Mouse (Mus musculus) intestine, postnatal 0 days (tissue): ENCODE results near the gene Zfp40. TPM values are rescaled to one million over a fixed set of nuclear protein-coding genes. Genes with fewer than 3 reads are reported as not detected.
A peak's percentile ranks its signal among the peaks of the same experiment; 100 is the strongest.
"Not testable (repeated sequence)": the region's sequence is repeated elsewhere in the genome, so short reads cannot be mapped to it uniquely, and the experiment has no call there.

ENCODE experiments used
- ATAC-seq: fragments of 200-750 bp; cut with Nextera tagmentation; 2 replicates; pipeline ENCODE4 v1.8.0; 2017; ENCODE audit warnings: mild to moderate bottlenecking, moderate TSS enrichment, moderate library complexity
- H3K27ac ChIP-seq: fragments of 300-500 bp; sonication (generic); 2 replicates; pipeline ENCODE4 v1.5.1; 2014; ENCODE audit warnings: mild to moderate bottlenecking, low read depth, low read length, moderate library complexity
- H3K27me3 ChIP-seq: fragments of 300-500 bp; sonication (generic); replicated peaks from 2 replicates; pipeline ENCODE4 v1.6.1; 2014; ENCODE audit warnings: low read length, mixed read lengths; ENCODE audit not compliant: control insufficient read depth, insufficient read depth
- H3K36me3 ChIP-seq: fragments of 300-500 bp; sonication (generic); 2 replicates; pipeline ENCODE4 v1.6.1; 2014; ENCODE audit warnings: mild to moderate bottlenecking, moderate library complexity; ENCODE audit not compliant: control insufficient read depth, insufficient read depth
- H3K4me1 ChIP-seq: fragments of 300-500 bp; sonication (generic); replicated peaks from 2 replicates; pipeline ENCODE4 v1.6.1; 2014; ENCODE audit warnings: antibody characterized with exemption, low read length, mixed read lengths; ENCODE audit not compliant: control insufficient read depth, insufficient read depth
- H3K4me2 ChIP-seq: fragments of 300-500 bp; sonication (generic); replicated peaks from 2 replicates; pipeline ENCODE4 v1.6.1; 2014; ENCODE audit warnings: low read depth, mild to moderate bottlenecking, moderate library complexity
- H3K4me3 ChIP-seq: fragments of 300-500 bp; sonication (generic); 2 replicates; pipeline ENCODE4 v1.5.1; 2014; ENCODE audit warnings: low read depth, low read length
- H3K9ac ChIP-seq: fragments of 300-500 bp; sonication (generic); 2 replicates; pipeline ENCODE4 v1.6.1; 2014; ENCODE audit warnings: mild to moderate bottlenecking, low read depth, low read length
- H3K9me3 ChIP-seq: fragments of 300-500 bp; sonication (generic); 2 replicates; pipeline ENCODE4 v1.6.1; 2016; ENCODE audit warnings: mixed run types; ENCODE audit not compliant: control insufficient read depth
- CTCF ChIP-seq: sonication (generic); IDR thresholded peaks from 2 replicates; pipeline ENCODE4 v1.5.1; 2016; ENCODE audit warnings: low read depth, mild to moderate bottlenecking, control low read depth, antibody characterized with exemption, moderate library complexity
- WGBS: fragments of 180-500 bp; shearing (Covaris S2); extraction: QIAGEN DNeasy Blood & Tissue Kit; methylation state at CpG from one replicate; pipeline ENCODE4 v1.1.7; 2014; 5-methylcytosine and 5-hydroxymethylcytosine counted together
- polyA plus RNA-seq: library from polyadenylated mRNA; unstranded; fragments of >200 nt; fragmentation: Nextera tagmentation; extraction: Ambion mirVana; gene quantifications from 2 replicates; pipeline ENCODE4 v1.2.1, GENCODE M21; 2015

Zfp40 gene
- polyA plus RNA-seq = 3.2 and 4.1 TPM in 2 replicates

- H3K36me3 ChIP-seq = no peaks in the 10 kb centered on the region
- TF ChIP-seq CTCF = no peak
- no peaks in the 10 kb centered on the region for H3K4me1 ChIP-seq
- ATAC-seq = peak; percentile 100
- no peaks in the 10 kb centered on the region for H3K27me3 ChIP-seq
- 3% methylated on average over 27 of the region's 27 CpGs for WGBS
- H3K27ac ChIP-seq = peak within 1 kb of the TSS; percentile 70
- peak within 1 kb of the TSS; percentile 50 for H3K9ac ChIP-seq
- peak within 1 kb of the TSS; percentile 84 for H3K4me2 ChIP-seq
- H3K4me3 ChIP-seq = peak within 1 kb of the TSS; percentile 70
- no peaks in the 10 kb centered on the region for H3K9me3 ChIP-seq
Measured at GRCm38 (mm10) chr17:23192453-23193379, at the start of gene Zfp40. Zfp40 (minus strand) TSS chr17:23193252.

- WGBS = 80% methylated on average over 2 of the region's 2 CpGs
- Histone ChIP-seq H3K4me3 (no peak overlapping the region), H3K27me3 (no peaks in the 10 kb centered on the region), H3K36me3 (no peaks in the 10 kb centered on the region), H3K4me2 (no peak overlapping the region), H3K4me1 (no peaks in the 10 kb centered on the region), H3K27ac (no peak overlapping the region), H3K9ac (no peak overlapping the region), H3K9me3 (no peaks in the 10 kb centered on the region)
- TF ChIP-seq CTCF = no peak
- ATAC-seq = no peak
Measured at GRCm38 (mm10) chr17:23218320-23218719, 25.3 kb upstream of the Zfp40 start.

DNA sequence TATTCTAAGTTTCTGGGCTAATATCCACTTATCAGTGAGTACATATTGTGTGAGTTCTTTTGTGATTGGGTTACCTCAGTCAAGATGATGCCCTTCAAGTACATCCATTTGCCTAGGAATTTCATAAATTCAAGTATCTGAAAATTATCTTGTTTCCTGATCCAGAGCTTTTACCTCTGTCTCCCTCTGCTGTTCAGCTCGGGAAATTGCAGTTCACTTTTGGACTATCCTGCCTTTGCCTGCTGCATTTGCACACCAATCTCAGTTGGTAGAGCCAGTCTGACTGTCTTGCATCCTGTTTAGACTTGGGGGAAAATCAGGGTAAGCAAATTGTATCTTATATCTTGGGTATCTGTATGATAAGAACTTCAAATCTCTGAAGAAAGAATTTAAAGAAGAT is 6.8 kb upstream of the Zfp40 start:
- ATAC-seq, H3K4me3 ChIP-seq, H3K27ac ChIP-seq, H3K9ac ChIP-seq, H3K27me3 ChIP-seq, H3K4me2 ChIP-seq, H3K36me3 ChIP-seq, H3K9me3 ChIP-seq, H3K4me1 ChIP-seq: not testable (repeated sequence)
- WGBS = 0% methylated on average over 1 of the region's 1 CpGs
- peak; percentile 75 for TF ChIP-seq CTCF

DNA sequence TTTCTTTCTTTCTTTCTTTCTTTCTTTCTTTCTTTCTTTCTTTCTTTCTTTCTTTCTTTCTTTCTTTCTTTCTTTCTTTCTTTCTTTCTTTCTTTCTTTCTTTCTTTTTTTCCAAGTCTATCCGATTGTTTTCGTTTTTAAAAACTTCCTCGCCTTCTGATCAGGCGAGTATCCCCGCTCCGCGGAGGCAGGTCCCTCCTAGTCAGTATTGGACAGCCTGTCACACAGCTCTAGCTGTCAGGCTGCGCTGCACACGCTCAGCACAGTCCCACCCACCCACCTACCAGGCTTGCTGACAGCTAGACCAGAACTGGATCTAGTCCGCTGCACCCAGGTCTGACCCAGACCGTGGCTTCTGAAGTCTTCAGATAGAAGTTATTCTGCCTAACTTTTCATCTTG is 389 bp upstream of the Zfp40 start:
- WGBS = 0% methylated on average over 11 of the region's 11 CpGs

GRCm38 (mm10) chr17:23187680-23188079 is 5.4 kb downstream of the Zfp40 start:
- H3K36me3 ChIP-seq = peaks cover 13% of the 10 kb centered on the region
- ATAC-seq = peak; percentile 36
- WGBS = 20% methylated on average over 2 of the region's 2 CpGs

More for the DNA sequence above, 389 bp upstream of the Zfp40 start:
- Histone ChIP-seq H3K4me1 (no peaks in the 10 kb centered on the region), H3K4me3 (peak overlapping the region; percentile 70), H3K27ac (no peak overlapping the region), H3K36me3 (no peaks in the 10 kb centered on the region), H3K9me3 (no peaks in the 10 kb centered on the region), H3K4me2 (peak overlapping the region; percentile 84), H3K27me3 (no peaks in the 10 kb centered on the region), H3K9ac (peak overlapping the region; percentile 50; the same call in 1 of the 2 replicates)
- ATAC-seq = peak; percentile 84
- TF ChIP-seq CTCF = no peak

More at GRCm38 (mm10) chr17:23187680-23188079, 5.4 kb downstream of the Zfp40 start:
- H3K27ac ChIP-seq = no peak overlapping the region
- H3K4me1 ChIP-seq = no peaks in the 10 kb centered on the region
- no peak overlapping the region for H3K4me3 ChIP-seq
- H3K27me3 ChIP-seq = no peaks in the 10 kb centered on the region
- no peak overlapping the region for H3K9ac ChIP-seq
- no peaks in the 10 kb centered on the region for H3K9me3 ChIP-seq
- no peak overlapping the region for H3K4me2 ChIP-seq
- peak; percentile 21; the same call in 1 of the 2 replicates for TF ChIP-seq CTCF

Other genes starting within 250 kb of the Zfp40 start
- not detected in 2 replicates for gene Vmn2r-ps130, start 132.1 kb downstream of the Zfp40 start, polyA plus RNA-seq
- gene Vmn2r114, start 119.3 kb upstream of the Zfp40 start, polyA plus RNA-seq = not detected in 2 replicates
- gene Vmn2r115, start 150.5 kb upstream of the Zfp40 start, polyA plus RNA-seq = not detected in 2 replicates
- not detected in 2 replicates for gene Vmn2r116, start 191.4 kb upstream of the Zfp40 start, polyA plus RNA-seq